Mouse (Mus musculus) thymus, adult 2 months (tissue): ENCODE data around the gene Tmem207.

Experiments used
- CTCF ChIP-seq: fragments of 200-500 bp; IDR thresholded peaks from 2 replicates; pipeline ENCODE4 v1.5.1; 2012; ENCODE audit warnings: mild to moderate bottlenecking, control low read depth, low read length, moderate library complexity, borderline replicate concordance; ENCODE audit not compliant: control insufficient read depth, poor library complexity, insufficient read depth; ENCODE audit errors: extremely low read depth
- POLR2A ChIP-seq: fragments of 200-500 bp; IDR thresholded peaks from 2 replicates; pipeline ENCODE4 v1.6.1; 2012; ENCODE audit warnings: mild to moderate bottlenecking, low read length, control low read depth, moderate library complexity; ENCODE audit not compliant: control insufficient read depth, poor library complexity, insufficient read depth; ENCODE audit errors: extremely low read depth

- TF ChIP-seq POLR2A, result no peak
- TF ChIP-seq CTCF, result no peak
These were observed 72.4 kb downstream of the Tmem207 start for GRCm38 (mm10) chr16:26454163-26454562.
